Mouse (Mus musculus): ENCODE measurements around the gene Frmpd4. TPM values are rescaled to one million over a fixed set of nuclear protein-coding genes. Genes with fewer than 3 reads are reported as not detected.

Gene Frmpd4
- total RNA-seq, 1 experiment from 2014 or later = 4.5 TPM

GRCm38 (mm10) chrX:168124043-168124442 is 453.0 kb downstream of the Frmpd4 start:
- DNase-seq = no peak

GRCm38 (mm10) chrX:168123589-168123965 is 453.5 kb downstream of the Frmpd4 start:
- no peak for DNase-seq

- peak; percentile 20 for DNase-seq
Measured at GRCm38 (mm10) chrX:168122806-168123588, 454.0 kb downstream of the Frmpd4 start.

- no peak for DNase-seq
Measured at GRCm38 (mm10) chrX:168041589-168041988, 535.4 kb downstream of the Frmpd4 start.

GRCm38 (mm10) chrX:168020574-168021145 is 556.4 kb downstream of the Frmpd4 start:
- peak; percentile 8 for DNase-seq

- DNase-seq = no peak
Measured at GRCm38 (mm10) chrX:168017792-168018191, 559.2 kb downstream of the Frmpd4 start.

- DNase-seq = no peak
Measured at GRCm38 (mm10) chrX:167984835-167985234, 592.2 kb downstream of the Frmpd4 start.

GRCm38 (mm10) chrX:167951207-167951606 is 625.8 kb downstream of the Frmpd4 start:
- no peak for DNase-seq

- DNase-seq = no peak
Measured at GRCm38 (mm10) chrX:167909483-167909882, 667.5 kb downstream of the Frmpd4 start.

- no peak for DNase-seq
Measured at GRCm38 (mm10) chrX:167901046-167901445, 676.0 kb downstream of the Frmpd4 start.

GRCm38 (mm10) chrX:167854821-167855220 is 722.2 kb downstream of the Frmpd4 start:
- no peak for DNase-seq

- no peak for DNase-seq
Measured at GRCm38 (mm10) chrX:167832543-167832942, 744.5 kb downstream of the Frmpd4 start.

GRCm38 (mm10) chrX:167828456-167828855 is 748.6 kb downstream of the Frmpd4 start:
- DNase-seq = no peak

- peak; percentile 37 for DNase-seq
Measured at GRCm38 (mm10) chrX:167817363-167817762, 759.7 kb downstream of the Frmpd4 start.

- DNase-seq = no peak
Measured at GRCm38 (mm10) chrX:167810120-167810519, 766.9 kb downstream of the Frmpd4 start.

GRCm38 (mm10) chrX:167808572-167808971 is 768.5 kb downstream of the Frmpd4 start:
- DNase-seq = no peak

GRCm38 (mm10) chrX:167788737-167789136 is 788.3 kb downstream of the Frmpd4 start:
- no peak for DNase-seq

GRCm38 (mm10) chrX:167783526-167783925 is 793.5 kb downstream of the Frmpd4 start:
- no peak for DNase-seq

- no peak for DNase-seq
Measured at GRCm38 (mm10) chrX:167719564-167719981, 857.5 kb downstream of the Frmpd4 start.

GRCm38 (mm10) chrX:167719092-167719491 is 857.9 kb downstream of the Frmpd4 start:
- DNase-seq = no peak

- no peak for DNase-seq
Measured at GRCm38 (mm10) chrX:167654806-167655495, 922.1 kb downstream of the Frmpd4 start.

GRCm38 (mm10) chrX:167654249-167654648 is 922.8 kb downstream of the Frmpd4 start:
- no peak for DNase-seq

- no peak for DNase-seq
Measured at GRCm38 (mm10) chrX:167597639-167598217, 979.3 kb downstream of the Frmpd4 start.

Data from adrenal gland, postnatal 25 days (tissue).